Mouse (Mus musculus) left cerebral cortex, adult 2 months (tissue): ENCODE data around the gene Arhgdia. TPM values are rescaled to one million over a fixed set of nuclear protein-coding genes. Genes with fewer than 3 reads are reported as not detected.
A peak's percentile ranks its signal among the peaks of the same experiment; 100 is the strongest.

ENCODE experiments used
- DNase-seq, 2 experiments: peaks; one replicate each; pipeline ENCODE4 v3.0.0; 2021 to 2022; ENCODE audit warnings: low spot score in 2 of 2, mixed read lengths in 1 of 2; ENCODE audit errors: extremely low spot score in 1 of 2
- H3K27ac ChIP-seq: fragments of 200-600 bp; 2 replicates; pipeline ENCODE4 v1.8.1; 2022
- H3K4me3 ChIP-seq: fragments of 200-600 bp; 2 replicates; pipeline ENCODE4 v1.8.1; 2022
- CTCF ChIP-seq: fragments of 200-600 bp; IDR thresholded peaks from 2 replicates; pipeline ENCODE4 v1.8.1; 2022; ENCODE audit warnings: antibody characterized with exemption, mild to moderate bottlenecking, moderate library complexity
- intact Hi-C: fragments of 180-260 bp; cut with DNase I; formaldehyde crosslinking; loops from one replicate; pipeline ENCODE4 v1.15.1; 2025
- total RNA-seq, 2 experiments: library from RNA; stranded (reverse); gene quantifications; 2 replicates each; pipeline ENCODE4 v1.2.3; 2021

The Arhgdia gene
- total RNA-seq, 2 experiments from 2014 or later, result 290 to 300 TPM

DNA sequence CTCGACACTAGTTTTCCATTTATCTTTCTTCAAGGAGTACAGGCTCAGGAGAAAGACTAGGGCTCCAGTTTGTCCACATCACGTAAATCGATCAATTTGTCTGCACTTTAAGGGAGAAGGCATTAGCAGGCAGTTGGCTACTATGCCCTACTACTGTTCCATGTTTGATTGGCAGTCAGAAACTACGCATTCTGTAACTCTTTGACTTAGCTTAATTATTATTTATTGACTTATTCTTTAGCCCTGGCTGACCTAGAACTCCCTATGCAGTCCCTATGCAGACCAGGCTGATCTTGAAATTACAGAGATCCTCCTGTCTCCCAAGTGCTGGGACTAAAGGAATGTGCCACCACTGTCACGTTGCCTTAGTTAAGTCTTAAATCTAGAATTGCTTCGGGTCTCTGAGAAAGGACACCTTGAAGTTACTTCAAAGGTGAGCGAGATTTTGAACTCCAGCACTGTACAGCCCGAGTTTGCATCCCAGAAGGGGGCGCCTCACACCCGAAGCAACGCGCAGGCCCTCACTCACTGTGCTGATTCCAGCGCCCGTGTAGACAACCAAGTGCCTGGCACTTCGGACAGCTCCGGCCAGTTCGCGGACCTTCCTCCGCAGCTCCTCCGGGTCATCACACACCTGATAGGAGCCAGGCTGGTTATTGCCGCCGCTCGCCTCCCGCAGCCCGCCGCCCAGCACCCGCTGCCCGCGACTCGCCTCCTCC is 42.7 kb upstream of the Arhgdia start:
- peak; percentile 65 for TF ChIP-seq CTCF
- peak overlapping the region; percentile 88 for H3K4me3 ChIP-seq
- H3K27ac ChIP-seq, result peak overlapping the region; percentile 89
- intact Hi-C loops, result loop anchor here (2.0 to 5.0 kb wide), 2 partner anchors 89 to 153 kb away; partner anchors contain the start of genes Cenpx and Lrrc45
- peak; percentile 52 to 64 for DNase-seq

DNA sequence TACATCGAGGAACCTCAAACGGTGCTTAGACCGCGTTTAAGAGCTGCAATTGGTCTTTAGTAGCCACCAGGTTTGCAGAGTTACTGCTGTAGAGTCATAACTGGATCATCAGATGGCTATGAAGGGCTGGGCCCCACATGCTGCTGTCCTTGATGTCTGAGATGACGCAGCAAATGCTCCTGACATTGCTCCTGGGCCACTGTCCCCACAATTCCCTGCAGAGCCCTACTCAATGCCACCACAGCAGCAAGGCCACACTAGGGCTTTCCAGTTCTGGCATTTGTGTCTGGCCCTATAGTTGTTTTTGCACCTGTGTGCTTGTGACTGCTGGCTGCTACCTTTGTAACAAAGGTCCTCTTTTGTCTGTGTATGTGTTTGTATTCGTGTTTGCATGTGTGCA is 41.4 kb upstream of the Arhgdia start:
- Histone ChIP-seq H3K4me3 (no peak overlapping the region), H3K27ac (no peak overlapping the region)
- TF ChIP-seq CTCF, result no peak
- no peak for DNase-seq
- intact Hi-C loops, result loop anchor here (5.0 kb wide), 1 partner anchor 154 kb away; no protein-coding TSS in a partner anchor

DNA sequence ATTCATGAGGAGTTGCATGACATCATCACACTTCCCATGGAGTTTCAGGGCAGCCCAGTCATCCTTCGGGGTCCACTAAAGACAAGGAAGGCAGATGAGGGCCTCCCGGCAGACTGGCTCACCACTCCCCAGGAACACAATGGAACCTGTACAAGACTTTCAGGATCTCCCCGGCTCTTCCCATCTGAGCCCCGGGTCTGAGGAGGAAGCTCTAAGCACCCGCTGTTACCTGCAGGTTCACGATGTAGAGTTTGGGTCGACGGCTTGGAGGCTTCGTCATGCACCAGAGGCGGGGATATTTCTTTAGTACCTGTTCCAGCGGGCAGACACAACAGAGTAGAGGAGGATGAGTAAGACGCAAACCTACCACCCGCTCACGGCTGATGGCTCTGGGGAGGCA is 38.8 kb upstream of the Arhgdia start:
- Histone ChIP-seq H3K27ac (no peak overlapping the region), H3K4me3 (no peak overlapping the region)
- intact Hi-C loops, result loop anchor here (5.0 kb wide), 1 partner anchor 157 kb away; no protein-coding TSS in a partner anchor
- no peak for TF ChIP-seq CTCF
- no peak for DNase-seq

- DNase-seq, result no peak
- Histone ChIP-seq H3K27ac (no peak overlapping the region), H3K4me3 (no peak overlapping the region)
- intact Hi-C loops, result loop anchor here (5.0 kb wide), 1 partner anchor 132 kb away; no protein-coding TSS in a partner anchor
- no peak for TF ChIP-seq CTCF
Observed at GRCm38 (mm10) chr11:120618619-120619535, 37.5 kb upstream of the Arhgdia start.

- peak; percentile 92 to 93 for DNase-seq
- Histone ChIP-seq H3K4me3 (peak within 1 kb of the TSS; percentile 68), H3K27ac (peak within 1 kb of the TSS; percentile 85)
- intact Hi-C loops, result loop anchor here (5.0 kb wide), 1 partner anchor 130 kb away; no protein-coding TSS in a partner anchor
- no peak for TF ChIP-seq CTCF
Observed at GRCm38 (mm10) chr11:120617519-120618112, 36.2 kb upstream of the Arhgdia start, which contains the start of gene Pcyt2. TSS of gene Pcyt2 (minus strand) at chr11:120617936.

- no peak for DNase-seq
- Histone ChIP-seq H3K27ac (peak overlapping the region; percentile 85), H3K4me3 (peak overlapping the region; percentile 68)
- intact Hi-C loops, result loop anchor here (5.0 kb wide), 1 partner anchor 129 kb away; no protein-coding TSS in a partner anchor
- TF ChIP-seq CTCF, result no peak
Observed at GRCm38 (mm10) chr11:120616617-120617294, 35.3 kb upstream of the Arhgdia start.

- intact Hi-C loops, result loop anchor here (5.0 kb wide), 1 partner anchor 128 kb away; no protein-coding TSS in a partner anchor
- TF ChIP-seq CTCF, result no peak
- no peak overlapping the region for H3K27ac ChIP-seq
- H3K4me3 ChIP-seq, result no peak overlapping the region
- no peak for DNase-seq
Observed at GRCm38 (mm10) chr11:120615606-120616203, 34.3 kb upstream of the Arhgdia start.

- no peak for DNase-seq
- H3K4me3 ChIP-seq, result no peak overlapping the region
- intact Hi-C loops, result loop anchor here (5.0 kb wide), 1 partner anchor 128 kb away; no protein-coding TSS in a partner anchor
- no peak for TF ChIP-seq CTCF
- H3K27ac ChIP-seq, result no peak overlapping the region
Observed at GRCm38 (mm10) chr11:120615167-120615566, 33.7 kb upstream of the Arhgdia start.

- H3K4me3 ChIP-seq, result no peak overlapping the region
- TF ChIP-seq CTCF, result no peak
- DNase-seq, result no peak
- no peak overlapping the region for H3K27ac ChIP-seq
- intact Hi-C loops, result no loop called here
Observed at GRCm38 (mm10) chr11:120613976-120614375, 32.6 kb upstream of the Arhgdia start.

DNA sequence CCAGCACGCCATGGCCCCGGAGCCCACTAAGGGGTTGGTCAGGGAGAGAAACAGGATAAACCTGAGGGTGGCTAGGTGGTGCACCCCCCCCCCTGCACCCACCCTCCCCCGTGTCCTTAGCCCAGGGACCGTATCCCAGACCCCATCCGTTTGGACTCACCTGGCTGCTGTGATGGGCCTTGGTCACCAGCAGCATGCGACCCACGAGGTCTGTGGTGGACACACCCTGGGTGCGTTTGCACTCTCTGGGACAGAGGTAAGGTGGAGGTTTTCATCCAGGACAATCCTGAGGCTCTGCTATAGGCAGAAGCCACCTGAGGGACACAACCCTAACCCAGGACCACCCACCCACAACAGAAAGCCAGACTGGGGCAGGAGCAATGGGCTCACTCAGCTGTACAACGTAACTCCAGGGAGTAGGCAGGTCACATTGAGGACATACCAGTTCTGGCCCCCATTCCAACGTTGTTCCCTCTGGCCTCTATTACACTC is 32.1 kb upstream of the Arhgdia start:
- DNase-seq, result no peak
- H3K27ac ChIP-seq, result no peak overlapping the region
- intact Hi-C loops, result no loop called here

GRCm38 (mm10) chr11:120612763-120613162 is 31.3 kb upstream of the Arhgdia start:
- TF ChIP-seq CTCF, result peak; percentile 73
- no peak overlapping the region for H3K27ac ChIP-seq
- H3K4me3 ChIP-seq, result no peak overlapping the region
- intact Hi-C loops, result no loop called here
- peak; percentile 59 to 62 for DNase-seq

More for the DNA sequence above, 32.1 kb upstream of the Arhgdia start:
- no peak for TF ChIP-seq CTCF
- no peak overlapping the region for H3K4me3 ChIP-seq
